Mouse (Mus musculus) left cerebral cortex, postnatal 36 days (tissue): ENCODE measurements around the gene Bpnt1. TPM values are rescaled to one million over a fixed set of nuclear protein-coding genes. Genes with fewer than 3 reads are reported as not detected.
A peak's percentile ranks its signal among the peaks of the same experiment; 100 is the strongest.
"Not testable (repeated sequence)": the region's sequence is repeated elsewhere in the genome, so short reads cannot be mapped to it uniquely, and the experiment has no call there.

Source experiments
- DNase-seq, 2 experiments: peaks; one replicate each; pipeline ENCODE4 v3.0.0; 2021 to 2022; ENCODE audit warnings: low spot score in 2 of 2, mixed read lengths in 1 of 2
- intact Hi-C: fragments of 180-260 bp; cut with DNase I; formaldehyde crosslinking; loops from one replicate; pipeline ENCODE4 v1.15.1; 2025
- total RNA-seq, 2 experiments: library from RNA; stranded (reverse); gene quantifications; 2 replicates each; pipeline ENCODE4 v1.2.3; 2021

Gene Bpnt1
- 10 to 100 TPM; 65.7 to 72.8 TPM for total RNA-seq

DNA sequence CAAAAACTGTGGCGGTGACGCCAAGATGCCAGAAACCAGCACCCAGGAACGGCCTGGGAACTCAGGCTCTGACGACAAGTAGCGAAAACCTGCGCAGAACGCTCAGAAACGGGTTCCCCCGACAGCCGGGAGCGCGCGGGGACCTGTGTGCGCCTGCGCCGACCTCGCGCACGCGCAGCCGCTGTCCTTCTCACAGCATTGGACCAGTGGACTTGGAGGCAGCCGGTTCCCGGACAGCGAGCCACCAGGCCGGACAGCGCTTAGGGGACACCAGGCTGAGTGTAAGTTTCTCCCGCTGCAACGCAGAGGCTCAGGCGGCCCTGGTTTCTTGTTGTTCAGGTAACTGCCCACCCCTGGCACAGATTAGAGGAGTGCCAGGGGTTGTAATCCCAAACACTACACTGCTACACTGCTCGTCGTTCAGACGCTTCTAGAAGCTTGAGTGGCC is at the start of gene Bpnt1:
TSS of gene Bpnt1 (plus strand) at position 167 of the 448 bp plus-strand sequence.
- intact Hi-C loops = loop anchor here (2.0 kb wide), 1 partner anchor 31 kb away; the partner anchor contains the start of gene Eprs
- peak; percentile 88 to 90 for DNase-seq

DNA sequence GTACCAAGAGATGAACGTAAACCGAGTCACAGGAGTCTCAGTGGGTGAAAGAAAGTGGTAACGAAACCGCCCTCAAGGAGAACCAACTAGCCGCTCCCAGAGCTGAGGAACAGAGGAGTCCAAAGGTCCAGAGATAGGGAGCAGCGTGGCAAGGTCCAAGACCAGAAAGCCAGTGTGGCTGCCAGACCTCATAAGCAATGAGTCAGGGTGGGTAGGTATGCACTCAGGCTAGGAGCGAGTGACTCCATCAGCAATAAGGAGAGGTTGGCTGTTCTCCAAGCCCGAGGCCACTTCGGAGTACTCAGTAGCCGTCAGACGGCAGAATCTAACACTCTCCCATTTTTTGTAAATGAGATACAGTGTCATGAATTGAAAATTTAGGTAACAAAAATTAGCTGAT is 49.1 kb upstream of the Bpnt1 start:
- no peak for DNase-seq
- intact Hi-C loops = no loop called here

DNA sequence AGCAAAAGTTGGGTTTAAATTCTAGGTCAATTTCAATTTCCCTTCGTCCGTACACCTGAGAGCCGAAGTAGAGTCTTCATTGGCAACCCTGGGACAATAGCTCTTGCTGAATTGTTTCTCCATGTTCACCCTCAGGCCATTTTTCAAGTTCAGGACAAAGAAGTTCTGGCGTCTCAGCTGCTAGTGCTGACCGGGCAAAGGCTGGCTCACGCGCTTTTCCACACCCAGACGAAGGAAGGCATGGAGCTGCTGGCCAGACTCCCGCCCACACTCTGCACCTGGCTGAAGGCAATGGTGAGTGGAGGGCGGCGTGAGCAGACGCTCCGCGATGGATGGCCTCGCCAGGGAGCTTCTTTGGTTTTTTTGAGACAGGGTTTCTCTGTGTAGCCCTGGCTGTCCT is 48.7 kb upstream of the Bpnt1 start:
- intact Hi-C loops = no loop called here
- DNase-seq = no peak

DNA sequence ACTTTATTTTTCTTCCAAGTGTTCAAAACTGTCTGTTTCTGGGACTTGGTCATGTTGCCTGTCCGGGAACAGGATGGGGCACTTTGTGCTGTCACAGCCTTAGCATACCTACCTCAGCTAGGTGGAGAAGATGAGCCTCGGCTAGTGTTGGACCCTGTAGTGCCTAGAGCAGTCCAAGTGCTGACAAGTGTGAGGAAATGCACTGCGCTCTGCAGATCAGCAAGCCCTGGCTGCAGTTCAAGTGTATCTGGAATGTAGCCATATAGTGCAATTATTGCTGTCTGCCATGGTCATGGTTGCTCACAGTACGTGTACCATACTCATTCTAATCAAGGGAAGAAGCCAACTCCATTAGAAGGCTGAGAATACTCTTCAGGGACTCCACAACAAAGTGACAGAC is 47.2 kb upstream of the Bpnt1 start:
- intact Hi-C loops = no loop called here
- DNase-seq = no peak

DNA sequence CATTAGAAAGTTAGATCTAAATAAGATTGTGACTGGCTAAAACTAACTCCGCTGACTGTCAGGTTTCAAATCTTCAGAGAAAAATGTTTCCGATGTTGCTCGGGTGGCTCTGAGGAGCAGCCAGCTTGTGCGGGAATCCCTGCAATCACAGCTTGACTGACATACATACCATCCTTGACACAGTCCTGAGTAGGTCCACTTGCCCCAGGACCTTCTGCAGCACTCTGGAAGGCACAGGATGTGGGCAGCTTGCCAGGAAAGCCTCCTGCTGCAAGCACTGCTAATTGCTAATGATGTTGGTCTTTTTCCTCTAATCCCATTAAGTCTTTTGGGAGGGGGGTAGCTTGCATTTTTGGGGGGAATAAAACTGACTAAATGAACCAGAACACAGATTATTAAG is 46.8 kb upstream of the Bpnt1 start:
- intact Hi-C loops = no loop called here
- no peak for DNase-seq

DNA sequence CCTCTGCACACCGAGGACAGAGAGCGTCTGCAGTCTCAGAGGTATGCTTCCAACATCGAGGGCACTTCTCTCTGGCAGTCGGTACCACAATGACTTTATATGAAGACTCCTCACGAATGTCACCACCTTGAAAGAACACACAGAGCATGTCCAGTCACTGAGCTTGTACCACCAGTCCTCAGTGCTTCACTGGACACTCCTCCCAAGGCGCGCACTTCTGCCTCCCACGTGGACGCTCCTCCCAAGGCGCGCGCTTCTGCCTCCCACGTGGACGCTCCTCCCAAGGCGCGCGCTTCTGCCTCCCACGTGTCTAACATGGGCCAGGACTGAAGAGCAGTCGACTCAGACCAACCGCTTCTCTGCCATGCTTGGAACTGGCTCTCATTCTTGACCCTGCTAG is 44.9 kb upstream of the Bpnt1 start:
- intact Hi-C loops = no loop called here
- no peak for DNase-seq

DNA sequence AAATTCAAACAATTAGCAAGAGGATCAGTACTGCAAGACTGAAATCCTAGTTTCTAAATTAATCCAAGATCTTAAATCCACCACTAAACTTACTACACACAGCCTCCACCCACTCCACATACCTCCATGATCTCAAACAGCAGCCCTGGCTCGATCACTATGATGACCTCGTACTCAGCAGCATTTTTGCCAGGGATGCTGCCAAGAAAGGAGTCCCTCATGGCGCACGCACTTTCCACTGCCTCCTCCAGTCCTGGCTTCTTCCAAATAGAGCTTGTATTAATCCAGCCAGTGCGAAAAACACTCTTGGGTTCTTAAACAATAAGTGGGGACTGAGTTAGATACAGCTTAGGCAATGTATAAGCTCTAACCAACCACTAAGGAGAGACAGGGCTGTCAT is 42.7 kb upstream of the Bpnt1 start:
- DNase-seq = no peak
- intact Hi-C loops = no loop called here

DNA sequence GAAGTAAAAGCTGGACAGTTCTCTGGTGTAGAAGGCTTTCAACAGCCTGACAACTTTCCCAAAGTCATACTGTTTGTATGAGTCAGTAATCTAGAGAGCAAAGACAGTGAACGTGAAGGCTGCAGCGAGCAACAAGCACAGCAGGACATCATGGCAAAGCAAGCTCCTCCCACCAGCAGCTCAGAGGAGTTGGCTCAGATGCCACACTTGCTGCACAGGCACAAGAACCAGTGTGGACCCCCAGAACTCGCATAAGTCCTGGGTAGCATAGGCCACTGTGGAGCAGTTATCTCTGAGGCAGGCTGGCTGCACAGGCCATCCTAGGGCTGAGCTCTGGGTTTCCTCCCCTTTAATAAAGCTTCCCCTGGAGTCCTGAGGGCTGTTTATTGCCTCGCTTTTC is 40.6 kb upstream of the Bpnt1 start:
- no peak for DNase-seq
- intact Hi-C loops = no loop called here

DNA sequence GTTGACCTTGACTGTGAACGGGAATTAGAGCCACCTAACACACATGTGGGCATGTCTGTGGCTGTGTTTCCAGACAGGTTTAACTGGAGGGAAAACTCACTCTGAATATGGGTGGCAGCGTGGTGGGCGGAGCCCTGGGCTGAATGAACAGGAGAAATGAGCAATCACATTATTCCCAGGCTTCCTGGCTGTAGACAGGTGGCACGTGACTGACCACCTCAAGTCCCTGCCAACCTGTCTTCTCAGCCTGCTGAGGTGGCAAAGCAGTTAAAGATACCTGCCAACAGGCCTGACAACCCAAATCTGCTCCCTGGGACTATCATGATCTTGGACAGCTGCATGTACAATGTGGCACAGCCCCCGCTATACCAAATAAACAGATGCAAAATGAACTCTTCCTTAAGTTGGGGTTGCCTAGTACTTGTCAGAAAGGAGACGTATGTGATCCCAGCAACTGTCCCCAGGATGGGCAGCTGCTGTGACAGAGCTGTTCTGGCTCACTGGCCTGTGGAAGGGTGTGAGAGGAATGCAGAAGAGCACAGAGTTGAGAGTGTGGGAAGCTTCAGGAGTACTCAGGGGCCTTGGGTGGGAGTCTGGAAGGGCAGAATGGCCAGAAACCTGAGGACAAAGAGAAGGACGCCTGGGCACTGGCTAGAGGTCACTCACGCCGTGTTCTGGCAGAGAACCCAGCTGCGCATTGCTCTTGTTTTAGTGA is 39.1 kb upstream of the Bpnt1 start:
- intact Hi-C loops = no loop called here

DNA sequence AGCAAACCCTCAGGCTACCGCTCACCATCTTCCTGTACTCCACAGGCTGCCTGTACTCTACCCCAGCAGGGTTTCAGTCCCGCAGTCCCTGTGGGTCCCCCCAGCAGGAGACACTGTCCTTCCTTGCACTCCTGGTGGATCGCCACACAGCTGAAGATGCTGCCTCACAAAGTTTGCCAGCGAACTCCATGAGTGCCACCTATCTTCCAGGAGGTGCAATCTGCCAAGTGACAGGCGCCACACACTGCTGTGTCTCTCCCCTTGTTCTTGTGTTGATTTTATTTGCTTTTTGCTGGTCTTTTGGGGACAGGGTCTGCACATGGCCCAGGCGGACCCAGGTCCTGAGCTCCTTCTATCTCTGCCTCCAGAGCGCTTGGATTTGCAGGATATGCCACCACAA is 35.1 kb upstream of the Bpnt1 start:
- DNase-seq = no peak
- intact Hi-C loops = no loop called here

More for the DNA sequence above, 39.1 kb upstream of the Bpnt1 start:
- DNase-seq = no peak

DNA sequence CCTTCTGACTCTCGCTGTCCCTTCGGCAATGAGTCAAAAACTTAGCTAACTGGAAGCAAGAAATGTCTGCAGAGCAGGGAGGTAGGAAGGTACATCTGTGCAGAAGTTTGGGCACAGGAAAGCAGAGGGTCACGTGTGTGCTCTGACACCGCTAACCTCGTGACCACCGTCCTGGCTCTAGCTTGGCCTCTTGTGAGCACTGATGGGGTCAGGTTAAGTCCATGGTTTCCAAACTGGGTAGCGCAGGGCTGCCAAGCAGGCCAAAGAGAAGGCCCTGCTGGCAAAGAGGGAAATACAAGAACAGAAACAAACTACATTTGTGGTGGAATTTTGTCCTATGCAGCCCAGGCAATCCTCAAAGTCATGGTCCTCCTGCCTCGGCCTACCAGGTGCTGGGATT is 33.5 kb upstream of the Bpnt1 start:
- no peak for DNase-seq
- intact Hi-C loops = no loop called here

DNA sequence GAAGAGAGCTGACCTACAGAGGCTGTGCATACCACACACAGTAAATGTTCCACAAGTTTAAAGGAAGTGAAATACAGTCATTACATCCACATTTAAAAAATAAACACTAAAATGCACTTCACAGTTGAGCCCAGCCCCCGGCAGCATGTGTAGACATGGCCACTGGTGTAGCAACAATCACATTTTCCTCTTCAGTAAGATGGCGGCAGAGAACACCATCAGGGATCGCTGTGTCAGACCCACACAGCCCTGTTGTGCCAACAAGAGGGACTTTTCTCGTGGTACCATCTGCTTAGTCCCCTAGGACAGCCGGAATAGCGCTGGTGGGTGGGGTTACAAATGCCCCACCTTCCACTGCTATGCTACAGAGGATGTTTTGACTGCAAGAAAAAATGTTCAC is 29.1 kb upstream of the Bpnt1 start:
- intact Hi-C loops = no loop called here
- no peak for DNase-seq

DNA sequence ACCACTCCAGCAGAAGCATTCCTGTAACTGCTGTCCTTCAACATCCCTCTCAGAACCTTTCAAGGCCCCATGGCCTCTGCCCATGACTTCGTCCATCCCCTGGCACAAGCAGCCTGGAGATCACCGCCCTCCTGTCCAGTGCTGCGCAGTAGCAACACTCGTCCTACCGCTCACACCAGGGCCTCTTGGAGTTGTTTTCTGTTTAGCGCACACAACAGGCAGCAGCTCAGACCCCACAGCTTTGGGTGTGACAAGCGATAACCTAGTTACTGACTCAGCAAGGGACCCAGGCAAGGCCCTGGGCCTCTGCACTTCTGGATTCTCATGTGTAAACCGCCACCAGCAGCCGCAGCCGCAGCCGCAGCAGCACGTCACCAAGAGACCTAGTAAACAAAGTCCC is 25.1 kb upstream of the Bpnt1 start:
- DNase-seq = no peak

DNA sequence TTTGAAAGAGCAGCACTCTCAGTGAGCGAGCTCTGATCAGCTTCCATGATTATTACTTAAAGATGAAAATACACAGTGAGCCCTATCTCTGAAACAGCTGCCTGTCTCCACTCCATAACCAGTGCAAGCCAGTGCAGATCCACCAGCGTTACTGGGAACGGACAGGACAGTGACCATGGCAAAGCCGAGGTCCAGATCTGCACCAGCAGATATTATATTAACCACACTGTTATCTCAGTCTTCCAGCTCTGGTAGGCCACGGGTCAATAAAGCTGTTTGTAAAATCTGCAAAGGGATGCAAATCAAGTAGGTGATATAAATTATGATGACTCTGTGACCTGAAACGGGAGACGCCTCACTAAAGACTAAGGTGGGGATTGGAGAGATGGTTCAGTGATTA is 24.3 kb upstream of the Bpnt1 start:
- DNase-seq = no peak
- intact Hi-C loops = no loop called here

More for the DNA sequence above, 25.1 kb upstream of the Bpnt1 start:
- intact Hi-C loops = no loop called here

DNA sequence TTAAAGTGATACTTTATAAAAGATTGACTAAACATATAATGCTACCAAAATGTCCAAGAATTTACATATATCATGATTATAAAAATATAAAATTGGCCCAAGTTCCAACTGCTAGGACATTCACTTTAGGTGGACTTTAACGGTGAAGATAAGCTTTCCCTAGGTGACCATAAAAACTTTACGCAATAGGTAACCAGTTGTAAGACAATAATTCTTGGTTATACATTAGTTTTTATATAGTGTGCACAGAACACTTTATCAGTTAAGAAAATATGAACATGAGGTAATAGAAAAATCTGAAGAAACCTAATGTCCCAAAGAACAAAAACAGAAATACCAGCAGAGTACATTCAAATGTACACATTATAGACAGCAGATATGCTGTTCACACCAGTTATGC is 23.6 kb upstream of the Bpnt1 start:
- intact Hi-C loops = no loop called here
- DNase-seq = no peak

DNA sequence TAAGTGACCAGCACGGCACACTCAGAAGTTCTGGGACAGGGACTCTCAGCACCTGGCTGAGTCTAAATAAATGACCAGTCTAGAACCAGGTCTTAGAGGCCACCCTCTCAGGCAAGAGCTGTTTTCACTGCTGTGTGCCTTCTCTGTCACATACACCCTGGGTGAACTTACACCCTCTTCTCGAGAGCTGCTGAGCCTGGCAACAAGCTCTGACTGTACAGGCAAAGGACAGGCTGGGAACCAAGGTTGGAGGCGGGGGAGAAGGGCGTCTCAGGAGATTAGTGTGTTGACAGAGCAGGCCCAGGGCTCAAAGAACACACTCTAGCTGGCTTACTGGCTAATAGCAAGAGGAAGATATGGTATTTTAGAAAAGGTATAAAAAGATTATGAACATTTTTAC is 23.0 kb upstream of the Bpnt1 start:
- intact Hi-C loops = no loop called here
- no peak for DNase-seq

DNA sequence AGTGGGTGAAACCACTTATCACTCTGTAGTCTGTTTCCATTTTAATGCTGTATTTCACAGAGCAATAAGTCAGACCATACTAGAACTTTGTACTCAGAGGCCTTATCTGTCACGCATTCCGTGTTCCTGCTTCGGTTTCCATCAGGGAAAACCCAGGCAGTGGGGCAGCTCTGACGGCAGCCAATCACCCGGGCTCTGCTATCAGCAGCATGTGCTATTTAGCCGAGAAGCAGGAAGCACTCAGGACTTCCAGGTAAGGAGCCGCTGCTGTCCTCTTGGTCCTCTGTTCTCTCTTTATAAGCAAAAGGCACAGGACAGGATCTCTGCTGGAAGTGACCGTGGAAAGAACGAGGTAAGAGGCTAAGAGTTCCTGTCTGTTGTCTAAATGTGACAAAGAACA is 20.0 kb upstream of the Bpnt1 start:
- intact Hi-C loops = no loop called here

DNA sequence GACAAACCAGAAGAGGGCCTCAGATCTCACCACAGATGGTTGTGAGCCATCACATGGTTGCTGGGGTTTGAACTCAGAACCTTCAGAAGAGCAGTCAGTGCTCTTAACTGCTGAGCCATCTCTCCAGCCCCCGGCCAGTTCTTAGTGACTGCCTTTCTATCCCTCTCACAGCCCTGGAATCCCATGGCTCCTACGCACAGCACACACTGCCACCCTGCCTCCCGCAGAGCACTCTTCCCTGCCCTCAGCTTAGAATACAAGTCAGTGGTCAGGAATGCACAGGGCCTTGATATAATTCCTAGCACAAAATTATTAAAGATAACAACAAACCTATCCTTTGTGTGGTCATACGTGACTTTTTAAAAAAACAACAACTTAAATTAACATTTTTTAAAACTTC is 17.4 kb upstream of the Bpnt1 start:
- intact Hi-C loops = no loop called here
- DNase-seq = no peak

More for the DNA sequence above, 20.0 kb upstream of the Bpnt1 start:
- no peak for DNase-seq

DNA sequence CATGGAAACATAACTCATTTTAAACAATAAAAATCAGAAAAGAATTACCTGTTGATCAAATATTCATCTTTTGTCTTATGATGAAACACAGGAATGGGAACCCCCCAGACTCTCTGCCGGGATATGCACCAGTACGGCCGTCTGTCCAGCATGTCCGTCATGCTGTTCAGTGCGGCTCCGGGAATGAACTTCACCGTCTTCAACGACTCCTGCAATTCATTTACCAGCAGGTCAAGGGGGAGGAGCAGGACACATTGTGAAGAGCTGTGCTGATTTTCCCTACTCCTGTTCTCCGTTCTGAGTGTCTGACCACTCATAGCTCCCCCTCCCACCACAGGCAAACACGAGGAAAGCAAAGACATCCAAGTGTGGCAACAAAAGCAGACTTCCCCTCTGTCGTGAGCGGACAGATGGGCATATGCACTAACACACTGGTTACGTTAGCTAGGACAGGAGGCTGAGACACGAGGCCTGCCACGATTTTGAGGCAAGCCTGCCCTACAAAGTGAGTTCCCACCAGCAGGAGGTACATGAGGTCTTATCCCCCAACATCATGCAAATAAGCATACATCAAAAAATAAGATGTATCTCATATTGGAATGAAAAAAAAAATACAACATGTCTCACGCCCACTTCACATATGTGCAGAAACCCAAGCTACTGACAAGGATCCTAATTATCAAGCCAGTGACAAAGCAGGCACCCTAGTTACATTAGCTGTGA is 15.9 kb upstream of the Bpnt1 start:
- peak; percentile 19 to 28 for DNase-seq
- intact Hi-C loops = no loop called here

DNA sequence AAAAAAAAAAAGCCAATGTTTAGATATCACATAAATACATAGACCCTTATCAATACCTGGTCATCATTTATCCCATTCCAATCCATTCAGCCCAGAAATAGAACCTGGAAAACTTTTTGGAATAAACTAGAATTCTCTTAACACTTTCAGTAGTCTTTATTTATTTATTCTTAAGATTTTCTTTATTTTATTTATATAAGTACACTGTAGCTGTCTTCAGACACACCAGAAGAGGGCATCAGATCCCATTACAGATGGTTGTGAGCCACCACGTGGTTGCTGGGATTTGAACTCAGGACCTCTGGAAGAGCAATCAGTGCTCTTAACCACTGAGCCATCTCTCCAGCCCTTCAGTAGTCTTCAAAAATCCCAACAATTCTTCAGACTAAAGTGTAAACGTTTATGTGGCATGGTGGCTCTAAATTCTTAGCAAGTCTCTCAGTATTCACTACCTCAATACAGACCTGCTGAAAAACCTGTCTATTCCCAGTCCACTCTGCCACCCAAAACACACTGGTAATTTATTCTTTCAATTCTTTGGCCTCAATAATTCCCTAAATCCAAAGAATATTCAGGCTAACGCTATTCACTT is 4.1 kb upstream of the Bpnt1 start:
- intact Hi-C loops, DNase-seq: not testable (repeated sequence)
